Mouse (Mus musculus) testis, postnatal 14 days (tissue): ENCODE data around the gene Gm3285.

Source experiments
- DNase-seq: peaks from one replicate; pipeline ENCODE4 v3.0.0; 2021; ENCODE audit warnings: low spot score

Gm3285 gene

DNA sequence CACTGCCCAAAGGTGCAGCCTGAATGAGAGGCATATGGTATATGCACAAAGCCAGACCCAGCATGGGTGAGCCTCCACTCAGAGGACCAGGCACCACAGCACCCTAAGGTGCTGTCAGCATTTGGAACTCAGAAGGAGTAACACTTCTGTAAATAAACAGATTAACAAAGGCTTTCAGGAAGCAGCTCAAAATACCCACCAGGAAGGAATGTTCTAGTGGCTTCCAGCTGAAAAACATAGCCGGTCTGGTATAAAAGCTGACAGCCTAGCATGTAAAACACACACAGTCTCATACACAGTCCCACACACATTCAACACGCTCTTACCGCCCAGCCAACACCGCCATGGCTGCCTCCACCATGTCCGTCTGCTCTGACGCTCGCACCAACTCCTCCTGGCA, at the start of gene Gm3285:
TSS of gene Gm3285 (plus strand) at position 301 of the 400 bp plus-strand sequence.
- DNase-seq: no peak

DNA sequence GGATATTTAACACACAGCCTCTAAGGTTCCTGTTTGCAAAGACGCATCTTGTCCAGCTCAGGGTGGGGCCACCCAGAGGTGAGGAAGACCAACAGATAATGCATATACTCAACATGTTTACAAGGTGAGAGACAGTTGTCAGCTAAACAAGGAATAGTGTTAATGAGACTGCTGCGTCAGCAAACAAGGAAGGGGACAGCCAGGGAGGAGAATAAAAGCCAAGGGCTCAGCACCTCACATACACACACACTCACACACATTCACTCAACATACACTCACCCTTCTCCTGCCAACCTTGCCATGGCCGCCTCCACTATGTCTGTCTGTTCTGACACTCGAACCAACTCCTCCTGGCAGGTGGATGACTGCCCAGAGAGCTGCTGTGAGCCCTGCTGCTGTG, 47.4 kb upstream of the Gm3285 start, which contains the start of gene Gm2696:
TSS of gene Gm2696 (plus strand) at position 301 of the 400 bp plus-strand sequence.
- no peak for DNase-seq

DNA sequence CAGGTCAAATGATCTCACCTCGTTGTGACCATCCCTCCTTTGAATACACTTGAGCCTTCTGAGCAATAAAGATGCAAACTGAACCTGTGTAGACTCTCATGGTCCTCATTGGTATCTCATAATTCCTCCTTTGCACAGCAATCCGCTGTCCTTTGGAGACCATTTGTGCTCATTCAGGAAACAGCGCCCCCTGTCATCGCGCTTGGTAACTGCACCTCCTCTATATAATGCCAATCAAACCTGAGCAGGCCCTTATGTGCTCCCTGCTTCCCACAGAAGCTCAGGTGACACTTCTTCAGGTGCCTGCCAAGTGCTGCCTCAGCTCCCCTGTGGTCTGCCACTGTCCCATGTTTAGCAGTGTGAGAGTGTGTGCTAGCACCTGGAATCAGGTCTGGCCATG, 46.3 kb upstream of the Gm3285 start:
- DNase-seq: no peak

DNA sequence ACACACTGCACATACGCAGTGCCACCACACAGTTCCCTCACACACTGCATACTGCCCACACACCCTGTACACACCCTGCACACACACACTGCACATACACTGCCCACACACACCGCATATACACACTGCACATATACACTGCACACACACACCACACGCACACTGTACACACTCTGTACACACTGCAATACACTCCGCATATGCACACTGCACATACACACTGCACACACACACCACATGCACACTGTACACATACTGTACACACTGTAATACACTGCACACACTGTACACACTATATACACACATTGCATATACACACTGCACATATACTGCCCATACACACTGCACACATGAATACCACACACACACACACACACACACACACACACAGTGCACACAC, 43.3 kb upstream of the Gm3285 start:
- no peak for DNase-seq

DNA sequence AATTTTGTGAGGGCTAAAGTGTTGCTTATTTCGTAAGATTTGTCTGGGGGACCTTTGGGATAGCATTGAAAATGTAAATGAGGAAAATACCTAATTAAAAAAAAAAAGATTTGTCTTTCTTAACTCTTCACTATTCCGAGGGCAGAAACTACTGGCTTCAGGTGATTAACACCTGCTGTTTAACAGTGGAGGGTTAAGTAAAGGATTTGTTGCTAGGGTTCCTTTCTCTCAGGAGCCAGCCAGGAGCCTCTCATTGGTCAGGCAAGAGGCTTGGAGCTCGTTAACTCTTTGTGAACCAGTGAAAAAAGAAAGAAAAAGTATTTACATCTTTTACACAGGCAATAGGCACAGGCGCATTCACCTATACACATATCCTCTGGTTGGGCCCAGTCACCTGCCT, 42.6 kb upstream of the Gm3285 start:
- peak; percentile 16 for DNase-seq

DNA sequence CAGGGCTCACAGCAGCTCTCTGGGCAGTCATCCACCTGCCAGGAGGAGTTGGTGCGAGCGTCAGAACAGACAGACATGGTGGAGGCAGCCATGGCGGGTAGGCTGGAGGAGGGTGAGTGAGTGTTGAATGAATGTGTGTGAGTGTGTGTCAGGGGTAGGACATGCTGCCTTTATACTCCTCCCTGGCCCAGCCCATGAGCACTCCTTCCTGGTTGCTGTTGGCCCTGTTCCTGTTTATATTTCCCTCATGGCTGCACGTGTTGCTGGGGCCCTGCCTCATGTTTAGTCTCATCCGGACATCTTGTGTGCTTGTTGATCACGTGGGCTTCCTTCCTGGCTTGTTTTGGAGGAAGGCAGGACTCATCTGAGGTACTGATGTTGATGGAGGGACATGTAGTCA, 34.8 kb upstream of the Gm3285 start, which contains the start of gene Krtap10-4:
TSS of gene Krtap10-4 (minus strand) at position 145 of the 400 bp plus-strand sequence.
- no peak for DNase-seq

DNA sequence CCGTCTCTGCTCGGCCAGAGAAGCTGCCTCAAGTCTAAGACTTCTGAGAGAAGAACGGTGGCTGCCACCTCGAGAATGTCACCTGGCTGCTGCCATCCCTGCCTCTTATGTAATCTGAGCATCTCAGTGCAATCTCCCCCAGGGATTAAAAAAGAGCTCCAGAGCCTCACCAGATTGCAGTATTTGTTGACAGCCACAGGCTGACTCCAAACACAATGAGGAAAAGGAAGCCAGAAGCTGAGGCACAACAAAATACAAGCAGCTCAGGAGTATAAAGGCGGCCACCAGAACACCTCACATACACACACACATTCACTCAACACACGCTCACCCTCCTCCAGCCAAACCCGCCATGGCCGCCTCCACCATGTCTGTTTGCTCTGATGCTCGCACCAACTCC, 26.1 kb upstream of the Gm3285 start, which contains the start of gene Krtap10-10:
TSS of gene Krtap10-10 (plus strand) at position 301 of the 400 bp plus-strand sequence.
- no peak for DNase-seq

DNA sequence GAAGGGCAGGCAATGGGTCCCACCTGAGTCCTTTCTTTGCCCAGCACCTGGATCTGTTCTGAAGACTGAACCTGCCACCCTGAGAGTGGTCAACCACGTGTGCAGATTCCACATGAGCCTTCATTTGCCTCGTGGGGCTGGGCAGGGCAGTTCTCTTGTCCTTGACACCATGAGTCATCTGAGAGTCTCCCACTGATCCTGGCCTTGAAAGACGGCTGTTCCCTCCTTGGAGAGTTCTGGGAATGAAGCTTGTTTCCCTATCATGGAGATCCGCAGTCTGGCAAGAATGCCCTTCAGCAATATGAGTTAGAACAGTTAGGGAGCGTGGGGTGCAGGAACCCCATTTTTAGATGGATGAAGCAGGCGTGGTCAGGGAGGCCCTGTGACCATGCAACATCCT, 22.8 kb upstream of the Gm3285 start:
- no peak for DNase-seq

DNA sequence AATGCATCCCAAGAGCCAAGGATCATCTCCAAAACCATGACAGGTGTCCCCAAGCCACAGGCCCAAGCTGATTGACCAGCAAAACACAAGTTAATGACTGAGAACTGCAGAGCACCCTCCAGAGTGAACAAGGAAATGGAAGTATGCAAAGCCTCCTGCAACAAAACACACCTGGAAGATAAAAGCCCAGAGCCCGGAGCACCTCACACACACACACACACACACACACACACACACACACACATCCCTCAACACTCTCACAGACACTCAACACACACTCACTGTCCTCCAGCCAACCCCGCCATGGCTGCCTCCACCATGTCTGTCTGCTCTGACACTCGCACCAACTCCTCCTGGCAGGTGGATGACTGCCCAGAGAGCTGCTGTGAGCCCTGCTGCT, 15.3 kb upstream of the Gm3285 start, which contains the start of gene Gm36176:
TSS of gene Gm36176 (plus strand) at position 301 of the 400 bp plus-strand sequence.
- DNase-seq: no peak

DNA sequence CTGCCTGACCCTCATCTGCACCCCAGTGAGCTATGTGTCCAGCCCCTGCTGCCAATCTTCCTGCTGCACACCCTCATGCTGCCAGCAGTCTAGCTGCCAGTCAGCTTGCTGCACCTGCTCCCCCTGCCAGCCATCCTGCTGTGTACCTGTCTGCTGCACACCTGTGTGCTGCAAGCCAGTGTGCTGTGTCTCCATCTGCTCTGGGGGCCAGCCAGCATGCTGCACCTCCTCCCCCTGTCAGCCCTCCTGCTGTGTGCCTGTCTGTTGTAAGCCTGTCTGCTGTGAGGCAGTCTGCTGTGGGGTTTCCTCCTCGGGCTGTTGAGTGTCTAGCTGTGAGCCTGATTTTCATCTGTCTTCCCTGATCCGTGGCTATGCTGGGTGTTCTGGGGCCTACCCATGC, 14.8 kb upstream of the Gm3285 start:
- no peak for DNase-seq

DNA sequence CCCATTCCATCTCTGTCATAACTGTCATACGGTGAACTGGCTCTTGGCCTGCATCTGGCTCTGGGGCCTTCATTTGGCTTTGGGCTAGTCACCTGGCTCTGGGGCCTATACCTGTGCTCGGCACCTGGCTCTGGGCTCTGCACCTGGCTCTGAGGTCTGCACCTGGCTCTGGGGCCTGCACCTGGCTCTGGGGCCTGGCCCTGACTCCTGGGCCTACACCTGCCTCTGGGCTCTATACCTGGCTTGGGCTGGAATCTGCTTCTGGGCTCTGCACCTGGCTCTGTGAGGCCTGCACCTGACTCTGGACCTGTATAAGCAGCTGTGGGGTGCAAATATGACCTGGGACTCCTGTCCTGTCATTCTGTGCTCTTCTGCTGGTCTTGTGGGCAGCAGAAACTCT, 14.2 kb upstream of the Gm3285 start:
- DNase-seq: no peak

DNA sequence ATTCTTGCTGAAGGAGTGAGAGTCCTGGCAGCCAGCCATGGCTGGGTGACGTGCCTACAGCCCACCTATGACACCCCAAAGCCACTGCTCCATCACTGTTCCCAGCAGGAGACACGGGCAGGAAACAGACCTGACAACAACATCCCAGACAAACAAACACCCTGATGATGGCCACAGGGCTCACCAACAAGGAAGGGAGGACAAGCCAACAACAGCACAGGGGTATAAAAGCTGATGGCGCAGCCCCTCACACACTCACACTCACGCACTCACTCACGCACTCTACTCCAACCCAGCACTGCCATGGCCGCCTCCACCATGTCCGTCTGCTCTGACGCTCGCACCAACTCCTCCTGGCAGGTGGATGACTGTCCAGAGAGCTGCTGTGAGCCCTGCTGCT, 9.2 kb upstream of the Gm3285 start, which contains the start of gene Gm10318:
TSS of gene Gm10318 (plus strand) at position 301 of the 400 bp plus-strand sequence.
- DNase-seq: no peak

DNA sequence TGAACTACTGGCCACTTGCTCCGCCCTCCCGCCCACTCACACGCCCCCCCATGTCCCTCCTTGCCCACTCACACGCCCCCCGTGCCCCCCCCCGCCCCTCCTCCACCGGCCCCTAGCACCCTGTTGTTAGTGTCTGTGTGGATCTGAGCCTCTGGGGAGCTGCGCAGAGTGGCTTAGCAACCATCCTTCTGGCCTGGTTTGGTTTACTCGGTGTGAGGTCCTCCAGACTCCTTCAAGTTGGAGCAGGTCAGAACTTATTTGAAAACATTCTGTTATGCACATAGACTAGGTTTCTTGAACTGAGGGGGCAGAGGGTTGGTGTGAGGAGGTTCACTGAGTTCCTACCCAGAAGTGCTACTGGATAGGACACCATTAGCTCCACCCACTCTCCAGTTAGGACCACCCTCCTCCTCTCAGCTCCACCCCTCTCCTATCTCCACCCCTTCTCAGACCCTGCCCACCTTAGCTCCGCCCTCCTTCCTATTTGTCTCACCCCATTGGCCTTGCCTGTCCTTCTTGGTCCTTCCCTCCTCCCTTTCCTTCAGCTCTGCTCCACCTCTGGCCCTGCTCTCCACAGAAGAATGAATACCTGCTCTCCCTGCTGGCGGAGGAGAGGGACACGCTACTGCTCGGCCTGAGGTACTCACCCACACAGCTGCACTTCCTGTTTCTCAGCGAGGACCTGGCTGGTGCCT, 2.4 kb downstream of the Gm3285 start:
- DNase-seq: peak; percentile 72

DNA sequence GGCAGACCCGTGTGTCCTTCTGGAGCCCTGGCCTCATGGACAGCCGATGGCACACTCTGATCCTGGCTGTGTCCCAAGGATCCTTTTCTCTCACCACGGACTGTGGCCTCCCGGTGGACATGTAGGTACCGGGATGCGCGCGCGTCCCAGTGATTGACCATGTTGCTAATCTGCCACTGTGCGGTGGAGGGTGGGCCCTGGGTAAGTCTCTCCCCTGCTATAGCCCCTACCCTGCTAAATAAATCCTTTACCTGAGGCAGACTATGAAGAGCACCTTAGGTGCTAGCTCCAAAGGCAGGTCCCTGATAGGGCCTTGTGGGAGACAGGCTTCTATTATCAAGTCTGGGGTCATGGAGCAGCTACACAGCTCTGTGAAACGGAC, 3.0 kb downstream of the Gm3285 start:
- no peak for DNase-seq

DNA sequence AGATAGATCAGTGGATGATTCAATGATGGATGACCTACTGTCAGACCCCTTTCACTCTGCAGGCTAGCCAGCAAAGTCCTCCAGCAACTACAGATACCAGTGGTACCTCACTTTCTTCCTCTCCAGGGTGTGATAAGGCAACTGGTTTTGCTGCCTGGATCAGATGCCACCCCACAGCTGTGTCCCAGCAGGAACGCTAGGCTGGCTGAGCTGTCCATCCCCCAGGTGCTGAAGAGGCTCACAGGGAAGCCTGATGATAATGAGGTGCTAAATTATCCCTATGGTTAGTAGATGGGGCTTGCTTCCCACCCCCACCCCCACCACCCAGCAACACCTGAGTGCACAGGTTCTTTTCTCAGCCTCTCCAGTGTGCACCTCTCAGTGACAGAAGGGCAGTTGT, 5.8 kb downstream of the Gm3285 start:
- no peak for DNase-seq

DNA sequence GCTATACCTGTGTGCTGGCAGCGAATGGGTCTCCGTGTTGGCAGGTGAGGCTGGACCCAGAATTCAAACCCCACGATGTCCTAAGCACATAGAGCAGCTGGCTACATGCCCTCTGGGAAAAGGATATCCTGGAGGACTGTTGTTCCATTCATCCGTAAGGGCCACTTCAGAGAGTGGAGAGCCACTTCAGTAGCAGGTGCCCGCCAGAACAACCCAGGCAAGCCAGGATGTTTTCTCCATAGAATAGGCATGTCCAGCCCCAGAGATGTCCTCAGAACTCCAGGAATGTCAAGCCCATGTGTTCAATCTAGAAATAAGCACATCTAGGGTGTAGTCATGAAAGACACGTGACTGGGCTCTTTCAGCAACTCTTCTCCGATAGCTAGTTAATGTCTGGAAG, 7.9 kb downstream of the Gm3285 start:
- DNase-seq: no peak

DNA sequence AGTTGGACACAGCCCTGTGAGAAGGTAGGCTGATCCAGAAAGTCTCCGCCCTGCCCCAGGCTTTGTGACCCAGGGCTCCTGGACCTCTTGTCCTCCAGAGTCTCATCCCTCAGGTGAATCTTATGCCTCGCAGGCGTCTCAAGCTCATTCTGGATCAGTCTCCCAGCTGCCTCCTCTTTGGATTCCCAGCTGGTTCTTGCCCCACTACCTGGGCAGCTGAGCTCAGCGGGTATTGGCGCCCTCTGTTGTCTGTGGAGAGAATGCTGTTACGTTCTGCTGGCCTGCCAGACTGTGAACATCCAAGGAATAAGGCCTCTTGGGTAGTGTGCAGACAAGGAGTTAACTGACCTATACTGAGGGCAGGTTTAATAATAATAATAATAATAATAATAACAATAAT, 17.2 kb downstream of the Gm3285 start:
- no peak for DNase-seq

DNA sequence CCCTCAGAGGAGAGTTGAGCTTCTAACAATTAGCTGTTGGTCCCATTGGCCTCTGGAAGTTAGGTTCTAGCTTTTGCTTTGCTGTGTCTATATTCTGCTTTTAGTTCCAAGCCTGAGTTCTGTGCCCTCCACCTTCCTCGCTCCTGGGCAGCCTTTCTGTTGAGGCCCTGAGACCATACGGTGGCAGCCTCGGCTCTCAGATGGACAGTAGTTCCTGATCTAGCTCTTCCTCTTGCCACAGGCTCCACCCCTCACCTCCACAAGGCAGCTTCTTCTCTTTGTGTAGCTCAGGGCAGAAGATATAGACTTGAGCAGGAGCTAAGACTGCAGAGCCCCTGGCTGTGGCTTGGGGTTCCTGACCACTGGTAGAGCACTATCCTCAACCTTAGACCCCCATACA, 18.5 kb downstream of the Gm3285 start:
- DNase-seq: no peak

DNA sequence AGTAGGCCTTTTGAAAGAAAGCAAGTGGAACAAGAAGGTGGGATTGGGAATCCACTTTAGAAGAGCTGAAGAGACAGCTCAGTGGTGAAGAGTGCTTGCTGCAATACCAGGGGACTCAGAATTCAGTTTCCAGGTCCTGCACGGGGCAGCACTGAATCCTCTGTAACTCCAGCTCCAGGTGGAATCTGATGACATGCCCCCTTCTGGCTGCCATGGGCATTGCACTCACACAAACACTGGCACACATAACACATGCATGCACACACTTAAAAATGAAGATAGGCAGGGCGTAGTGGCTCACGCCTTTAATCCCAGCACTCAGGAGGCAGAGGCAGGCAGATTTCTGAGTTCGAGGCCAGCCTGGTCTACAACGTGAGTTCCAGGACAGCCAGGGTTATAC, 20.8 kb downstream of the Gm3285 start:
- DNase-seq: no peak

DNA sequence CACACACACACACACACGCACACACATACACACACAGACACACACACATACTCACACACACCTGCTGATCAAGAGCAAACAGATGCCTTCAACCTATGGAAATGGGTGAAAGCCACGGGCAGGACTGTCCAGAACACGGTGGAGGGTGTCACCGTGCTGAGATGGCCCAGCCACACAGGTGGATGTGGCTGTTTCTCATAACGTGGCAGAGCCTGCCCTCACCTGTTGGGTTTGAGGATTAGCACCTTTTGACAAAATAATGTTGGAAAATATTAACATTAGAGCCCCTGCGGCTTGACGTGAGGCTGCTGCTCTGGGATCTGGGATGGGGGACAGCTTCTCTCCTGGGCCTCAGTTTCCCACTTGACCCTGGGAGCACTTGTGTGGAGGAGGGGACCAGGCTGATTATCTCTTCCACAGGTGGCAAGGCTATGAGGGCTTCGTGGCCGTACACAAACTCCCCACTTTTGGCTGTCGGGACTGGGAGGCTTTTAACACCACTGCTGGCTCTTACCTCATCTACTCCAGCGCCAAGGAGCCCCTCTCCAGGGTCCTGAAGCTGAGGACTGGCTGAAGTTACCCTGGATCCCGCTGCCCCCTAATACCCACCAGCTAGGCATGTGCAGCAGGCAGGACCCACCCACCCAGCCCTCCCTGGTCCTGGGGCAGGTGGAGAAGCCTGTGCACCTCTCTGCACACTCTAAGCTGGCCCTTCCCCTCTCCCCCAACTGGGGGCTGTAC, 24.4 kb downstream of the Gm3285 start:
- DNase-seq: no peak

DNA sequence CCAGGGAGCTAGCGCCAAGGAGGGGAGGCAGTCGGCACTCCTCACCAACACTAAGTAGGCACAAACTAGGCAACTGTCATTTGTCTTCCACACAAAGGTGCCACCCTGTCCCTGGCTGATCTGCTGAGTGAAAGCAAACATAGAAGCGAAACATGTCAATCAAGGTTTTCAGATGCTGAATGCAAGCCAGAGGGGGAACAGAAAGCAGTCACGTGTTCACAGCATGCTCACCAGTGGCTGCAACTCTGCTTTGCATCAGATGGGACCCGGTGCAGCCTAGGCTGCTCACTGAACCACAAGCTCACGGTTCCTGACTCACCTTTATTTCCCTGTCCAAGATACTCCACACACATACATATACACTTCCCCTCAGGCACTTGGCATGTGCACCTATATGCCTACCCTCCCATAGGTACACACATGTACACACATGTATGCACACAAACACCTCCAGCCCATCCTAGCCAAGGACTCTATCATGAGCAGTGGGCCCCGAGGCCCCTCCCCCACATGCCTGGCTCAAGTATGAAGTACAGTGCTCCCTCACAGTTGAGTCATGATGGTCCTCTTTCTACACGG, 29.3 kb downstream of the Gm3285 start:
- DNase-seq: no peak

DNA sequence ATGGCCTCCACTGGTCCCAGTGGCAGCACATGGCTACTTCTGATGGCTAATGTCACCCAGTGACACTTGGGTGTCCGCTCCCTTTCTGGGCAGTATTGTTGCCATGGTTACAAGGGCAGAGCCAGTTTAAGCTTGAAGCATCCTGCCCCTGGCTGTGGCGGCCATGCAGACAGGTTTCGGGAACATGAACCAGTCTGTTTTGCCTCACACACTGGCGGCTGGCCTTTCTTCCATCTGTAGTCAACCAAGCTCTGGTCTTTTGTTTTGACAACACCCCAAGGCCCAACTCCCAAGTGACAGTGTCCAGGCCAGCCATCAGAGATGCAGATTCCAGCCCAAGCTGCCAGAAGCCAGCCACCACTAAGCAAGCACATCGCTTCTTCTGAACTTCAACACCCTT, 33.8 kb downstream of the Gm3285 start:
- no peak for DNase-seq

DNA sequence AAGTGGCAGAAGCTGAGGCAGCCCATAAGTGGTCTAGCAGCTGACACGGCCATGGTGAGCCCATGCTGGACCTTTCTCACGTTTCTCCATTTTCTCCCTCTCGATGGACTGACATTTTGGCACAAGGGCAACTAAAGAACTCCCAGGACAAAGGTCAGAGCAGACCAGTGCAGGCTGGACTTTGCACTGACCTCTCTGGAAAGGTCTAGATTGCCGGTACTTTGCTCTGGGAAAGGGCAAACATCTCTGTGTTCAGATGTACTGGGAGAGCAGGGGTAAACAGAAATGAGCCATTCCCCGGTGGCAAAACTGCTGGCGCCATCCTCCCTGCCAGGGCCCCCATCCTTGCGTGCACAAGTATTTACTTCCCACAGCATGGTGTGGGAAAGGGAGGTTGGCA, 38.4 kb downstream of the Gm3285 start:
- no peak for DNase-seq
